Mouse (Mus musculus) neural tube, embryonic 10.5 days (tissue): Measurements from ENCODE around the gene Chchd6.

ENCODE experiments used
- DNase-seq: peaks from one replicate; pipeline ENCODE4 v3.0.0-alpha.2; 2017; ENCODE audit warnings: low spot score; ENCODE audit errors: extremely low spot score

The Chchd6 gene

GRCm38 (mm10) chr6:89585696-89586095 lies 9.8 kb downstream of the Chchd6 start:
- DNase-seq = no peak

DNA sequence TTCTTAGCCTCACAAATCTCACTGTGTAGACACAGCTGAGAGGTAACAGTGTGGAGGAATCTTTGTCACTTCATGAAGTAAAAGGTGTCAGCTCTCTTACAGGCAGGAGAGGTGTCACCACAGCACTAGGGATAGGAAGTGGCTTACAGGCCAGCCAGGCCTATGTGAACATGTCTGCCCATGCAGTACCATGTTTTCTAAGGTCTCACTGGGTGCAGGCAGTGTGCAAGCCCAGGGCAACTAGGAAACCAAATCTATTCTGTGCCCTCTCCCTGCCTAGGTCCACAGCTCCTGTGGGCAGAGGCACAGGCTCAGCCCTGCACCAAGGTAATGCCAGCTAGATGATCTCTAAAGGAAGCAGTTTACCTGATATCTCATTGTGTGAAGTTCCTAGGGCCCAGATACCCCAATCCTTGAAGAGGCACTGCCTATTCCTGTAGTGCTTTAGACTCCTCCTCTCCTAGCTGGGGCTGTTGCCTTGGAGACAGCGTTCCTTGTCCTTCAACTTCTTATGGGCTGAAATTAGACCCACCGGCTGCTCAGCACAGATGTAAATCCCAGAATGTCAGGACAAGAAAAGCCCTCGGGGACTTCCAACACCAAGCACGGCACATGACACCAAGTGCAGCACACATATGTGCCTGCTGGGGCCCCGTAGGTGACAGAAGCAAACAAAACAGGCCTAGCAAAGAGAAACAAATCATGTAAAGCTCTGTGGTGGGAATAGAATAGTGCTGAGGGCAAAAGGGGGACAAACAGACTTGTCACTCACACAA lies 10.6 kb downstream of the Chchd6 start:
- peak; percentile 17 for DNase-seq

DNA sequence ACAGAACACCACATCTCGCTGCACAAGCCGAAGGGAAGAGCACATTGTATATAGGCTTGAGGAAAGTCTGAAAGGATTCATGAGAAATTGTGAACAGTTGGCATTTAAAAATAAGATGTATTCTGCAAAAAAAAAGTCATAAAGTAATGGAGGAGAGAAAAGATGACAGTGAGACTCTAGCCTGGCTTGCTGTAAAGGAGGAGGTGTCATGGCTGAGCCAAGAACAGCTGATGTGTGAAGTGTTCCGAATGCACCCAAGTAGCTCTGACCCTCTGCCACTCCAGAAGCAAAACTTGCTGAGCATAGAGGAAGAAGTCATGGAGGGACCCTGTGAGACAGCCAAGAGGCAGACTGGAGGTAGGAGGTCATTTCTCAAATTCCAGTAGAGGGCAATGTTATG lies 12.3 kb downstream of the Chchd6 start:
- DNase-seq = no peak

DNA sequence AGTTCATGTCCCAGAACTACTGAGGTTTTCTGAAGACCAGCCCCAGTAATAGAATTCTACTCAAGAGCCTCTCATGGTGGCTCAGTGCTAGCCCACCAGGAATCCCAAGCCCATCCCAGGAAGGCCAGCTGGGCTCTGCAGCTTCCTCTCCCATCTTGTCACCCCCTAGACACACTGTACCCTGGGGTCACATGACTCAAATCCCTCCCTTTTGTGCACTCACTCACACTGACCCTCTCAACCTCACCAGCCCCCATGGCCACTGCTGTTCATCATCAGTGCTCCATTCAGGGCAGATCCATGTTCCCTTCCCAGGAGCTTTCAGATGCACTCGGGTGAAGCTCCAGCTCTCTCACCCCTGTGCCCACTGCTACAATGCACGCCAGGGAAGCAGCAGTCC lies 20.8 kb downstream of the Chchd6 start:
- no peak for DNase-seq

- DNase-seq = no peak
These were observed 21.7 kb downstream of the Chchd6 start for GRCm38 (mm10) chr6:89573768-89574167.

DNA sequence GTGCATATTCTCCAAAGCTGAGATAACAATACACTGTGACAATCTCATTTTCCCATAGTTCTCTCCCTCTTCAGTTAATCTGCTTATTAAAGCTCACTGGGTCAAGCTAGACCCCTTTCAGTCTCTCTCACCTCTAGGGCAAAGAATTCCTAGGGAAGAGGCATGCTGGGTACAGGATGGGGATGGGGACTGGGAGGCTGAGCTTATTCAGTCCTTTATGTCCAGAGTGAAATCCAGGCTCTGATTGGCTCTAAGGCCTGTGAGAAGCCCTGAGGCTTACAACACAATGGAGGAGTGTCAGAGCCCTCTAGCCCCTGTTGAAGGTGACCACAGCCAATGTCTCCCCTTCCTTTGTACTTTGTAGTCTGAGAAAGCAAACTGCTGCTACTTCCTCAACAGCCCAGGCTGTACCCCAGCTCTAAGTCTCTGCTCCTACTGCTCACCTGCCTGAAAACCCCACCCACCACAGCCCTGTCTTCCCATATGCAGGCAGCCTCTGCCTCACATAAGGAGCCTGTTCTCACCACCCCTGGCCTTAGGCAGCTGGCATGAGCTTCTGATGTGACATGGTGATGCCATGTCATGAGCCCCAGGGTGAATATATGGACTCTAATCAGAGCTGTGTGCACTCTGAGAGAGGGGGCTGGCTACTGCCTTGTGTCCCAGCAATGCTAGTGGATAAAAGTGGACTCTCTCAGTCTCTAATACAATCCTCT lies 22.4 kb downstream of the Chchd6 start:
- no peak for DNase-seq

DNA sequence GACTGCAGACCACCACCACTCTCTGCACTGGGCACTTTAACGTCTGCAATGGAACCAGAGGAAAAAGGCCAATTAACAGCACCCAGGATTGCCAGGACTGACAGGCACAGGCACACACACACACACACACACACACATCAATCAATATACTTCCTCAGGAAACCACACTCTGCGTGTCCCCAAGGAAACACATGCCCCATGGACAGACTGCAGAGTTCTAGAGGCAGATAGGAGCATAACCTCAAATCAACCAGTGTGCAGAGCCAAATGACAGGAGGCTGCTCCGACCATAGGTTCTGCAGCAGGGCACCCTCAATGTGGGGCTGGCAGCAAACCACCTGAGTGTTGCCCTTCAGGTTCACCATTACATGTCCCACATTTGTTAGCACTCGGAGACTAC lies 26.1 kb downstream of the Chchd6 start:
- no peak for DNase-seq

GRCm38 (mm10) chr6:89566740-89567139 lies 28.7 kb downstream of the Chchd6 start:
- DNase-seq = no peak

- DNase-seq = no peak
These were observed 32.1 kb downstream of the Chchd6 start for GRCm38 (mm10) chr6:89563381-89563780.

- no peak for DNase-seq
These were observed 34.6 kb downstream of the Chchd6 start for GRCm38 (mm10) chr6:89560826-89561225.

GRCm38 (mm10) chr6:89557654-89558053 lies 37.8 kb downstream of the Chchd6 start:
- no peak for DNase-seq

DNA sequence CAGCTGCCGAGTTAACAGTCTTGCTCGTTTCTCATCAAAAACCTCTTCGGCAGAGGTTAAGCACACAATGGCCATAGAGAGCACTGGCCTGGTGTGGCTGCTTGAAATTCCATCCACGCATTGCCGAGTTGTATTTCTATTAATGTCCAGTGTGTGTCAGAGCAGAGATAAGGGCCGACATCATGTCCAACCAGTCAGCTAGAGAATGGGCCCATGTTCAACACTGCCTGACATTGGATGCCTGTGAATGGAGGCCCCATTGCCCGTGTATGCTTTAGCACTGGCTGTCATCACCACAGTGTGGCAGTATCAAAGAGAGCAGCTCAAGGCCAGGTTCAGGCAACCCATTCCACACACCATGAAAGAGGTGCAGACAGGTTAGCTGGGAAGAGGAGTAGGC lies 38.9 kb downstream of the Chchd6 start:
- DNase-seq = no peak

DNA sequence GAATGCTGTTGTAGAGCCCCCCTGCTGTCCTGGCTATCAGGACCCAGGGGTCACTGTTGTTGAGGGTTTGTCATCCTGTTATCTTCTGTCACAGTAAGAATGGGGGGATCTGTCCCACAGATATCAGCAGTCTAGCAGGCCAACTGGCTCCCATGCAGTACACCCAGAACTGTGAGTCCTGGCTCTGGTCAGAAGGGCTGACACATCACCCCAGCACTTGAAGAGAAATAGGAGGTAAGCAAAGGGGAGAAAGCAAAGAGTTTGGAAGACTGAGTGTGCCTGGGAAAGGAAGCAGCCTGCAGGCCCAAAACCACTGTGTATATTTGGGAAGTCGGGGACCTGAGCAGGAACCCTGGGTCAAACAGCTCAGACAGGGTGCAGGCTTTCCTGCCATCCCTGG lies 39.5 kb downstream of the Chchd6 start:
- DNase-seq = no peak

DNA sequence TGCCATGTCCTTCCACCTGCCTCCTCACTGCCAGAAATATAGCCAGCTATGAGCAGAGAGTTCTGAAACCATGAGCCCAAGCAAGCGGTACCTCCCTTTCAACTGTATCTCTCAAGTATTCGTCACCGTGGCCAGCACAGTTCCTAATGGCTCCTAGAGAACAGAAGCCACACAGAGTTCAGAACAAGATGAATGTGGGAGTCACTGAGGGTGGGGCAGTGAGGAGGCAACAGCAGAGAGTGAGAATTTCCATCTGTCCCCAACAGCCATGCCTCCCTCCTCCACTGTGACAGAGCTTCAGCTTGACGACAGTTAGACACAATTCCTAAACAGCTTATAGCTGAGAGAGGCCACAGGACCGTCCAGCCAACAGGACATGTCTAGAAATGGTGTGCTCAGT lies 41.4 kb downstream of the Chchd6 start:
- no peak for DNase-seq

- peak; percentile 83 for DNase-seq
These were observed 42.3 kb downstream of the Chchd6 start for GRCm38 (mm10) chr6:89553012-89553704.

GRCm38 (mm10) chr6:89552321-89553011 lies 43.0 kb downstream of the Chchd6 start:
- no peak for DNase-seq

GRCm38 (mm10) chr6:89549157-89549556 lies 46.3 kb downstream of the Chchd6 start:
- DNase-seq = no peak

GRCm38 (mm10) chr6:89547951-89548350 lies 47.5 kb downstream of the Chchd6 start:
- no peak for DNase-seq

GRCm38 (mm10) chr6:89538102-89538751 lies 57.2 kb downstream of the Chchd6 start:
- DNase-seq = no peak

GRCm38 (mm10) chr6:89535626-89536225 lies 59.7 kb downstream of the Chchd6 start:
- no peak for DNase-seq

GRCm38 (mm10) chr6:89524766-89525165 lies 70.7 kb downstream of the Chchd6 start:
- DNase-seq = no peak
